Mouse (Mus musculus): ENCODE data around the gene Cd300lg.

DNA sequence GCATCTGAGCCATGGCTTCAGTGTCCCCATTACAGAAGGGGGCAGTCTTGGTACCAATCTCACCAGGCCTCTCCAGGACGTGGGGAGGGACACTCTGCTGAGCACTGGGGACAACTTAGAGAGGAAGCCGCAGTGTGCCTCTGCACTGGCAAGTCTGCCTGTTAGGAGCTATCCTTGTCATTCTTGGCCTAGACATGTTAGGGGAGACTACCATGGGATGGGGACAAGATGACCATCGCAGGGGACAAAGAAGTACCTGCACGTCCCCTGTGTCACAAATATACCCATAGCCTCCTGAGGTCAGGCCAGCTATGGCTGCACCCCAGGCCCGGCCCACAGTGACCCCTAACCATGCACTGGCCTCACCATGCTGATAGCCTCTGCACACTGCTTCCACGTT, 2.1 kb downstream of the Cd300lg start:
- TF ChIP-seq SRF (IDR thresholded peaks at IDR 0.05; ENCODE audit: control insufficient read depth, insufficient read length, low read depth) = no peak
- TF ChIP-seq E2F4 (IDR thresholded peaks at IDR 0.05; ENCODE audit: insufficient read depth) = no peak
- no peak for TF ChIP-seq POLR2A (IDR thresholded peaks at IDR 0.05; ENCODE audit: insufficient read length, low read depth)
- no peak for TF ChIP-seq MYOD1 (IDR thresholded peaks at IDR 0.05; ENCODE audit: control insufficient read depth in 1 of 3, insufficient read length in 2 of 3, low read depth in 2 of 3)
- no peak for TF ChIP-seq MYOG (IDR thresholded peaks at IDR 0.05; ENCODE audit: control insufficient read depth in 1 of 3, insufficient read depth in 1 of 3, insufficient read length in 2 of 3, low read depth in 2 of 3)
- no peak for TF ChIP-seq TCF12 (IDR thresholded peaks at IDR 0.05; ENCODE audit: insufficient read depth, poor library complexity, severe bottlenecking)
- TF ChIP-seq POLR2AphosphoS2 (IDR thresholded peaks at IDR 0.05; ENCODE audit: insufficient read length, low read depth) = no peak
- TF ChIP-seq MAX (IDR thresholded peaks at IDR 0.05; ENCODE audit: low read depth) = no peak
- no peak for TF ChIP-seq USF1 (IDR thresholded peaks at IDR 0.05; ENCODE audit: low read depth)

Measured in myocyte (in vitro differentiated cells).